Mouse (Mus musculus): ENCODE results near the gene Agap1.

GRCm38 (mm10) chr1:89821822-89822221 lies 367.2 kb downstream of the Agap1 start:
- TF ChIP-seq CTCF (IDR thresholded peaks at IDR 0.05; ENCODE audit: control insufficient read depth, insufficient read depth, low read length) (no peak), POLR2A (IDR thresholded peaks at IDR 0.05; ENCODE audit: borderline replicate concordance, control insufficient read depth, low read depth, low read length) (no peak)

Measured in bone marrow, adult 2 months (tissue).